Mouse (Mus musculus): ENCODE data around the gene Abcc5. TPM values are rescaled to one million over a fixed set of nuclear protein-coding genes. Genes with fewer than 3 reads are reported as not detected.
"Not testable (repeated sequence)": the region's sequence is repeated elsewhere in the genome, so short reads cannot be mapped to it uniquely, and the experiment has no call there.

The Abcc5 gene
- total and polyA plus RNA-seq, 2 experiments from 2014 or later = 26.0 to 64.3 TPM

GRCm38 (mm10) chr16:20381031-20381430 lies 45.2 kb downstream of the Abcc5 start:
- Histone ChIP-seq H3K9ac (replicated peaks; ENCODE audit: low read depth, low read length) (no peak overlapping the region), H3K27me3 (ENCODE audit: control insufficient read depth, insufficient read depth, low read length) (no peaks in the 10 kb centered on the region), H3K4me1 (ENCODE audit: control insufficient read depth, insufficient read depth) (no peaks in the 10 kb centered on the region), H3K4me2 (ENCODE audit: low read depth, low read length) (no peak overlapping the region), H3K9me3 (replicated peaks; ENCODE audit: control insufficient read depth, low read length) (no peaks in the 10 kb centered on the region), H3K27ac (ENCODE audit: low read depth) (no peak overlapping the region), H3K36me3 (replicated peaks; ENCODE audit: control insufficient read depth, insufficient read depth, low read length) (peaks cover 48% of the 10 kb centered on the region), H3K4me3 (ENCODE audit: low read depth, low read length) (no peak overlapping the region)
- ATAC-seq (ENCODE audit: insufficient read depth, low read depth) (no peak), DNase-seq (ENCODE audit: low spot score) (no peak)
- WGBS = 31% methylated on average over 5 of the region's 5 CpGs
- no peak for TF ChIP-seq CTCF (IDR thresholded peaks at IDR 0.05; ENCODE audit: low read depth)
- no peak for TF ChIP-seq EP300 (IDR thresholded peaks at IDR 0.05; ENCODE audit: low read depth)

- DNase-seq (ENCODE audit: low spot score) (no peak), ATAC-seq (ENCODE audit: insufficient read depth, low read depth) (no peak)
- H3K27me3 ChIP-seq (ENCODE audit: control insufficient read depth, insufficient read depth, low read length) = no peaks in the 10 kb centered on the region
- H3K9me3 ChIP-seq (replicated peaks; ENCODE audit: control insufficient read depth, low read length) = no peaks in the 10 kb centered on the region
- no peaks in the 10 kb centered on the region for H3K4me1 ChIP-seq (ENCODE audit: control insufficient read depth, insufficient read depth)
- H3K27ac ChIP-seq (ENCODE audit: low read depth) = no peak overlapping the region
- no peak overlapping the region for H3K9ac ChIP-seq (replicated peaks; ENCODE audit: low read depth, low read length)
- no peak for TF ChIP-seq EP300 (IDR thresholded peaks at IDR 0.05; ENCODE audit: low read depth)
- TF ChIP-seq CTCF (IDR thresholded peaks at IDR 0.05; ENCODE audit: low read depth) = no peak
- WGBS = 88% methylated on average over 5 of the region's 5 CpGs
- H3K36me3 ChIP-seq (replicated peaks; ENCODE audit: control insufficient read depth, insufficient read depth, low read length) = peaks cover 75% of the 10 kb centered on the region
- no peak overlapping the region for H3K4me2 ChIP-seq (ENCODE audit: low read depth, low read length)
- H3K4me3 ChIP-seq (ENCODE audit: low read depth, low read length) = no peak overlapping the region
Measured at GRCm38 (mm10) chr16:20375341-20375740, 50.9 kb downstream of the Abcc5 start.

GRCm38 (mm10) chr16:20371731-20372130 lies 54.5 kb downstream of the Abcc5 start:
- Histone ChIP-seq H3K27me3 (ENCODE audit: control insufficient read depth, insufficient read depth, low read length) (no peaks in the 10 kb centered on the region), H3K4me3 (ENCODE audit: low read depth, low read length) (no peak overlapping the region), H3K36me3 (replicated peaks; ENCODE audit: control insufficient read depth, insufficient read depth, low read length) (peaks cover 86% of the 10 kb centered on the region), H3K9me3 (replicated peaks; ENCODE audit: control insufficient read depth, low read length) (no peaks in the 10 kb centered on the region), H3K27ac (ENCODE audit: low read depth) (no peak overlapping the region), H3K9ac (replicated peaks; ENCODE audit: low read depth, low read length) (no peak overlapping the region), H3K4me2 (ENCODE audit: low read depth, low read length) (no peak overlapping the region), H3K4me1 (ENCODE audit: control insufficient read depth, insufficient read depth) (no peaks in the 10 kb centered on the region)
- TF ChIP-seq CTCF (IDR thresholded peaks at IDR 0.05; ENCODE audit: low read depth) (no peak), EP300 (IDR thresholded peaks at IDR 0.05; ENCODE audit: low read depth) (no peak)
- ATAC-seq (ENCODE audit: insufficient read depth, low read depth) (no peak), DNase-seq (ENCODE audit: low spot score) (peak; percentile 24)
- WGBS = 52% methylated on average over 4 of the region's 4 CpGs

GRCm38 (mm10) chr16:20368221-20368620 lies 58.0 kb downstream of the Abcc5 start:
- WGBS = 82% methylated on average over 9 of the region's 9 CpGs
- TF ChIP-seq EP300 (IDR thresholded peaks at IDR 0.05; ENCODE audit: low read depth) (no peak), CTCF (IDR thresholded peaks at IDR 0.05; ENCODE audit: low read depth) (no peak)
- Histone ChIP-seq H3K9me3 (replicated peaks; ENCODE audit: control insufficient read depth, low read length) (no peaks in the 10 kb centered on the region), H3K4me3 (ENCODE audit: low read depth, low read length) (no peak overlapping the region), H3K36me3 (replicated peaks; ENCODE audit: control insufficient read depth, insufficient read depth, low read length) (peaks cover 92% of the 10 kb centered on the region), H3K27me3 (ENCODE audit: control insufficient read depth, insufficient read depth, low read length) (no peaks in the 10 kb centered on the region), H3K4me2 (ENCODE audit: low read depth, low read length) (no peak overlapping the region), H3K27ac (ENCODE audit: low read depth) (no peak overlapping the region), H3K9ac (replicated peaks; ENCODE audit: low read depth, low read length) (no peak overlapping the region), H3K4me1 (ENCODE audit: control insufficient read depth, insufficient read depth) (no peaks in the 10 kb centered on the region)
- DNase-seq (ENCODE audit: low spot score) = no peak
- no peak; the same call in 1 of the 2 replicates for ATAC-seq (ENCODE audit: insufficient read depth, low read depth)

GRCm38 (mm10) chr16:20362121-20362520 lies 64.1 kb downstream of the Abcc5 start:
- Histone ChIP-seq H3K9ac (replicated peaks; ENCODE audit: low read depth, low read length) (no peak overlapping the region), H3K36me3 (replicated peaks; ENCODE audit: control insufficient read depth, insufficient read depth, low read length) (peaks cover 81% of the 10 kb centered on the region), H3K27ac (ENCODE audit: low read depth) (no peak overlapping the region), H3K4me2 (ENCODE audit: low read depth, low read length) (no peak overlapping the region), H3K4me1 (ENCODE audit: control insufficient read depth, insufficient read depth) (no peaks in the 10 kb centered on the region), H3K9me3 (replicated peaks; ENCODE audit: control insufficient read depth, low read length) (no peaks in the 10 kb centered on the region), H3K4me3 (ENCODE audit: low read depth, low read length) (no peak overlapping the region), H3K27me3 (ENCODE audit: control insufficient read depth, insufficient read depth, low read length) (no peaks in the 10 kb centered on the region)
- 85% methylated on average over 11 of the region's 11 CpGs for WGBS
- ATAC-seq (ENCODE audit: insufficient read depth, low read depth) (no peak), DNase-seq (ENCODE audit: low spot score) (no peak)
- TF ChIP-seq CTCF (IDR thresholded peaks at IDR 0.05; ENCODE audit: low read depth) (no peak), EP300 (IDR thresholded peaks at IDR 0.05; ENCODE audit: low read depth) (no peak)

GRCm38 (mm10) chr16:20361496-20361895 lies 64.7 kb downstream of the Abcc5 start:
- H3K27me3 ChIP-seq (ENCODE audit: control insufficient read depth, insufficient read depth, low read length); H3K4me1 ChIP-seq (ENCODE audit: control insufficient read depth, insufficient read depth); H3K27ac ChIP-seq (ENCODE audit: low read depth); H3K4me2 ChIP-seq (ENCODE audit: low read depth, low read length); DNase-seq (ENCODE audit: low spot score); H3K9ac ChIP-seq (replicated peaks; ENCODE audit: low read depth, low read length); H3K4me3 ChIP-seq (ENCODE audit: low read depth, low read length); H3K9me3 ChIP-seq (replicated peaks; ENCODE audit: control insufficient read depth, low read length); ATAC-seq (ENCODE audit: insufficient read depth, low read depth): not testable (repeated sequence)
- H3K36me3 ChIP-seq (replicated peaks; ENCODE audit: control insufficient read depth, insufficient read depth, low read length) = peaks cover 78% of the 10 kb centered on the region
- WGBS = 87% methylated on average over 3 of the region's 3 CpGs

All from heart, postnatal 0 days (tissue).